Mouse (Mus musculus): ENCODE results near the gene Mettl8. TPM values are rescaled to one million over a fixed set of nuclear protein-coding genes. Genes with fewer than 3 reads are reported as not detected.

The Mettl8 gene
- total RNA-seq, 2 experiments from 2014 or later, result 14.5 to 15.6 TPM

DNA sequence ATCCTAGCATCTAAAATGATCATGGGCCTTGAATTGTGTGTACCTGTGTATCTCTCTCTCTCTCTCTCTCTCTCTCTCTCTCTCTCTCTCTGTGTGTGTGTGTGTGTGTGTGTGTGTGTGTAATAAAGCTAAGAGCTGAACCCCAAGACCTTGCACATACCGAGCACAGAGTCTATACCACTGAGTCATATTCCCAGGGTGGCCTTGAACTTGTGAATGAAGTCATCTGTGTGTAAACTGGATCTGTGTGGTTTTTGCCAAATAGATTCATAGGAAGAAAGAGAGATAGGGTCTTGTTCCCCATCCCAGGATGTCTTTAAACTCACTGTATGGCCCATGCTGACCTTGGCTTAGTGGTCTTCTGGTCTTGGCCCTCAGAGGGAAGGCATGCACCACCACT is 121.9 kb downstream of the Mettl8 start:
- DNase-seq (ENCODE audit: low spot score in 2 of 2), result no peak

GRCm38 (mm10) chr2:70932965-70933364 is 122.4 kb downstream of the Mettl8 start:
- no peak for DNase-seq (ENCODE audit: low spot score in 2 of 2)

GRCm38 (mm10) chr2:70930631-70931288 is 124.6 kb downstream of the Mettl8 start:
- DNase-seq (ENCODE audit: low spot score in 2 of 2), result no peak

- no peak for DNase-seq (ENCODE audit: low spot score in 2 of 2)
Measured at GRCm38 (mm10) chr2:70929714-70930113, 125.7 kb downstream of the Mettl8 start.

GRCm38 (mm10) chr2:70924049-70924448 is 131.3 kb downstream of the Mettl8 start:
- DNase-seq (ENCODE audit: low spot score in 2 of 2), result no peak

DNA sequence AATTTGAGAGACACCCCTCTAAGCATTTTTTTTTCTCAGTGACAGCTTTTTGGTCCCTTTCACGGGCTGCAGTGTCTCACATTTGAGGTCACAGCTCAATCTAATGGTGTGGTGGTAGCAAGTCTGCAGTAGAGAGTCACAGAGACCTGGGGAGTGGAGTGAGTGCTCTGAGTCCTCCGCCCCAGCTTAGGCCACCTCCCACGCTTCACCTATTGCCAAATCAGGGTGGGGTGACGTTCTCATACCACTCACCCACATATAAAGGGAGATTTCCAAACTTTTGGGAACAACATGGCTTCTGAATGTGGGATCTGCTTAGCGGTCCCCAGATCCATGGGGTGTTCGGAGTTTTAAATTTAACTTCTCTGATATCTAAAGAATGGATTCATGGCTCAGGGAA is 132.6 kb downstream of the Mettl8 start:
- no peak for DNase-seq (ENCODE audit: low spot score in 2 of 2)

- DNase-seq (ENCODE audit: low spot score in 2 of 2), result no peak
Measured at GRCm38 (mm10) chr2:70920937-70921596, 134.3 kb downstream of the Mettl8 start.

GRCm38 (mm10) chr2:70919913-70920522 is 135.4 kb downstream of the Mettl8 start:
- no peak for DNase-seq (ENCODE audit: low spot score in 2 of 2)

DNA sequence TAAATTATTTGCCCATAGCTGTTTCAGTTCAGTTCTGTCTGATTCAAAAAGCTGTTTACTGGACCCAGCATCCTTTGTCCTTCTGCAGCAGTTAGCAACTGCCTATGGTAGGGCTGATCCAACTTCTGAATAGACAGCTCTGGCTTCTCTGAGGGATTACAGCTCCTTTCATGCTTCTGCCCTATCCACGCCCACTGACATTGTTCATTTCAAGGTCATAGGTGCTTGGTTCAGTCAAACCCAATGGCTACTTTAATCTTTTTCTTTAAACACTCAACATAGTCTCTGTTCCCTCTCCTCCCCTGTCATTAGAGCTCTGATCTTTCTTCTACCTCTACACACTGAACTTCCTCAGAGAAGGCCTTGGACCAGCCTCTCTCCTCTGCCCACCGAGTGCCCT is 136.9 kb downstream of the Mettl8 start:
- no peak for DNase-seq (ENCODE audit: low spot score in 2 of 2)

Other genes starting within 250 kb of the Mettl8 start
- 10 to 100 TPM; 79.4 to 85.9 TPM for gene Tlk1, start 229.9 kb downstream of the Mettl8 start, total RNA-seq (2021)
- 10 to 100 TPM; 11.5 to 16.0 TPM for gene Dcaf17, start 255 bp downstream of the Mettl8 start, total RNA-seq (2021)
- gene Cybrd1, start 62.3 kb upstream of the Mettl8 start, total RNA-seq (2021), result 1 to 10 TPM in 1 of 2 experiments, under 1 TPM in 1; 0.95 to 1.0 TPM
- gene Dync1i2, start 156.1 kb upstream of the Mettl8 start, total RNA-seq (2021), result 100 to 1,000 TPM; 124 to 125 TPM

Measured in left cerebral cortex, adult 18-20 months (tissue).